Mouse (Mus musculus) bone marrow, adult 2 months (tissue): ENCODE results near the gene Col16a1.

ENCODE experiments used
- CTCF ChIP-seq: fragments of 200-500 bp; IDR thresholded peaks from 2 replicates; pipeline ENCODE4 v1.5.1; 2011; ENCODE audit warnings: low read length, control low read depth; ENCODE audit not compliant: control insufficient read depth, insufficient read depth
- POLR2A ChIP-seq: fragments of 200-500 bp; IDR thresholded peaks from 2 replicates; pipeline ENCODE4 v1.6.1; 2011; ENCODE audit warnings: low read depth, mild to moderate bottlenecking, control low read depth, low read length, borderline replicate concordance; ENCODE audit not compliant: control insufficient read depth

DNA sequence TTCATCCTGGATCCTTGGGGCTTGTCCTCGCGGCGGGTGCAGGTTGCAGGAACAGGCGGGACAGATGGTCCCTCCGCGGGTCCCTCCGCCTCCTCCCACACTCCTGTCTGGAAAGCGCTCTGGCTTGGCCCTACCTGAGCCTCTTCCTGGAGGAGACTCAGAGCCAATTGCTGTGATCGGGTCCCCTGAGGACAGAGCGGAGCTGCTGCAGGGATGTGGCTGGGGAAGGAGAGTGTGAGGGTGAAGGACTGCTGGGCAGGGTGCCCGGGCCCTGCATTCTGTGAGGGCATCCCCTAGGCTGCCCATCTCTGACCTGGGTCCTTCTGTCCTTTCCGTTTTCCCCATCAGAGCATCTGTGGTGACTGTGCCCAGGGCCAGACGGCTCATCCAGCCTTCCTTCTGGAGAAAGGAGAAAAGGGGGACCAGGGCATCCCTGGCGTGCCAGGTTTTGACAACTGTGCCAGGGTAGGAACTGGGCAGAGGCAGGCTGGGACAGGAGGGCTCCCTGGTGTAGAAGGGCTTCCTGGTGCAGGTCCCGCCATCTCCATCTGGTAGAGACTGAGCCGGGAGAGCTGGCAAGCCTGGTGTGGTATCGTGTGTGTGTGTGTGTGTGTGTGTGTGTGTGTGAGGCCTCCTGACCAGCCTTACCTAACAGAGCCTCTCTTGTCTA is 31.3 kb downstream of the Col16a1 start:
- TF ChIP-seq CTCF (no peak), POLR2A (no peak)
